Mouse (Mus musculus) CH12.LX (cell line): ENCODE measurements at regions not wholly inside any gene's neighbourhood (a gene's known extent, or its start where the extent isn't known, plus 50 kb on each side); places are given as distances from the start of the nearest gene placed in this dataset.

Experiments
- DNase-seq: peaks from one replicate; pipeline ENCODE4 v3.0.0-alpha.2; 2013; ENCODE audit errors: extremely low read depth
- H3K27ac ChIP-seq: 2 replicates; pipeline ENCODE4 v1.5.1; 2012; ENCODE audit warnings: low read depth, mild to moderate bottlenecking, control low read depth, moderate library complexity; ENCODE audit not compliant: insufficient read depth
- H3K27me3 ChIP-seq: replicated peaks from 2 replicates; pipeline ENCODE3; 2012; ENCODE audit warnings: inconsistent platforms
- H3K36me3 ChIP-seq, 2 experiments: replicated peaks in 1 of 2; 2 replicates each; pipeline versions ENCODE3 to v1.6.1; 2012; ENCODE audit warnings: inconsistent platforms in 1 of 2, low read length in 1 of 2, mild to moderate bottlenecking in 1 of 2, mixed read lengths in 1 of 2, moderate library complexity in 1 of 2; ENCODE audit not compliant: control insufficient read depth in 1 of 2, insufficient read depth in 1 of 2
- H3K4me1 ChIP-seq, 2 experiments: 2 replicates each; pipeline ENCODE4 v1.6.1; 2012; ENCODE audit warnings: inconsistent platforms in 1 of 2, moderate library complexity in 1 of 2; ENCODE audit not compliant: insufficient read depth in 2 of 2, control insufficient read depth in 1 of 2
- H3K4me2 ChIP-seq: 2 replicates; pipeline ENCODE4 v1.6.1; 2012; ENCODE audit warnings: low read depth, mild to moderate bottlenecking, control low read depth; ENCODE audit not compliant: poor library complexity, insufficient read depth, severe bottlenecking
- H3K4me3 ChIP-seq, 3 experiments: fragments of 150-350 bp in 1 of 3; sonication (generic) in 1 of 3; replicated peaks in 1 of 3; 2 replicates each; pipeline versions ENCODE3 to v1.5.1; 2011 to 2012; ENCODE audit warnings: low read depth in 2 of 3, low read length in 2 of 3, mild to moderate bottlenecking in 2 of 3, moderate library complexity in 2 of 3, control low read depth in 1 of 3, improper control_type of control experiment in 1 of 3, inconsistent platforms in 1 of 3, mixed read lengths in 1 of 3; ENCODE audit not compliant: poor library complexity in 1 of 3
- H3K79me2 ChIP-seq: replicated peaks from 2 replicates; pipeline ENCODE4 v1.6.1; 2012; ENCODE audit warnings: mild to moderate bottlenecking, moderate library complexity; ENCODE audit not compliant: control insufficient read depth, poor library complexity, insufficient read depth, severe bottlenecking; ENCODE audit errors: extremely low read depth
- H3K9ac ChIP-seq: 2 replicates; pipeline ENCODE4 v1.6.1; 2012; ENCODE audit warnings: low read depth, mild to moderate bottlenecking, control low read depth, moderate library complexity; ENCODE audit not compliant: insufficient read depth
- H3K9me3 ChIP-seq: replicated peaks from 2 replicates; pipeline ENCODE3; 2012; ENCODE audit warnings: low read length, inconsistent platforms, mixed read lengths
- GABPA ChIP-seq: IDR thresholded peaks from 2 replicates; pipeline ENCODE4 v1.6.1; 2012; ENCODE audit warnings: low read depth, low read length, improper control_type of control experiment, inconsistent platforms; ENCODE audit not compliant: insufficient replicate concordance
- HCFC1 ChIP-seq: IDR thresholded peaks from 2 replicates; pipeline ENCODE4 v1.6.1; 2012; ENCODE audit warnings: low read depth, mild to moderate bottlenecking, inconsistent platforms, low read length, improper control_type of control experiment
- JUND ChIP-seq: conservative IDR thresholded peaks from 2 replicates; pipeline ENCODE4 v1.6.1; 2011; ENCODE audit warnings: low read depth, low read length, improper control_type of control experiment
- MAFK ChIP-seq: IDR thresholded peaks from 2 replicates; pipeline ENCODE4 v1.6.1; 2011; ENCODE audit warnings: low read length, improper control_type of control experiment; ENCODE audit not compliant: insufficient replicate concordance
- MAZ ChIP-seq: IDR thresholded peaks from 2 replicates; pipeline ENCODE4 v1.6.1; 2012; ENCODE audit warnings: low read depth, mild to moderate bottlenecking, inconsistent platforms, low read length, improper control_type of control experiment, moderate library complexity
- MYC ChIP-seq: IDR thresholded peaks from 2 replicates; pipeline ENCODE4 v1.6.1; 2011; ENCODE audit warnings: low read depth, mild to moderate bottlenecking, improper control_type of control experiment, low read length
- NELFE ChIP-seq: IDR thresholded peaks from 2 replicates; pipeline ENCODE4 v1.6.1; 2011; ENCODE audit warnings: low read depth, low read length, improper control_type of control experiment
- POLR2AphosphoS2 ChIP-seq: IDR thresholded peaks from 2 replicates; pipeline ENCODE4 v1.6.1; 2011; ENCODE audit warnings: low read depth, low read length, improper control_type of control experiment
- RAD21 ChIP-seq: IDR thresholded peaks from 2 replicates; pipeline ENCODE4 v1.6.1; 2011; ENCODE audit warnings: low read depth, mild to moderate bottlenecking, low read length, improper control_type of control experiment, moderate library complexity
- SIN3A ChIP-seq: IDR thresholded peaks from 2 replicates; pipeline ENCODE4 v1.6.1; 2012; ENCODE audit warnings: low read length, improper control_type of control experiment, inconsistent platforms
- SMC3 ChIP-seq: IDR thresholded peaks from 2 replicates; pipeline ENCODE4 v1.6.1; 2011; ENCODE audit warnings: low read depth, low read length, improper control_type of control experiment
- TBP ChIP-seq: conservative IDR thresholded peaks from 2 replicates; pipeline ENCODE4 v1.6.1; 2011; ENCODE audit warnings: low read depth, low read length, improper control_type of control experiment
- TCF12 ChIP-seq: IDR thresholded peaks from 2 replicates; pipeline ENCODE4 v1.6.1; 2014; ENCODE audit warnings: low read depth, mild to moderate bottlenecking, inconsistent platforms, low read length, improper control_type of control experiment
- UBTF ChIP-seq: IDR thresholded peaks from 2 replicates; pipeline ENCODE4 v1.6.1; 2012; ENCODE audit warnings: low read depth, mild to moderate bottlenecking, inconsistent platforms, low read length, improper control_type of control experiment, moderate library complexity
- ZMIZ1 ChIP-seq: IDR thresholded peaks from 2 replicates; pipeline ENCODE4 v1.6.1; 2012; ENCODE audit warnings: low read depth, mild to moderate bottlenecking, inconsistent platforms, low read length, improper control_type of control experiment
- dilution Hi-C: fragments of 300-500 bp; cut with MboI; formaldehyde crosslinking; loops from 2 replicates; pipeline ENCODE4 v1.14.3; 2020; ENCODE audit warnings: low sequenced_read_pairs; ENCODE audit not compliant: extremely low pct_unique_long_range_greater_than_20kb, extremely low pct_ligation_motif_present
- in situ Hi-C: fragments of 300-500 bp; cut with MboI; formaldehyde crosslinking; loops from 3 replicates; pipeline ENCODE4 v1.14.3; 2019; ENCODE audit warnings: low sequenced_read_pairs, low pct_ligation_motif_present, low pct_unique_long_range_greater_than_20kb, mixed read lengths

GRCm38 (mm10) chr2:115384414-115385180 lies 196.9 kb upstream of the BC052040 start:
- no peaks in the 10 kb centered on the region for H3K79me2 ChIP-seq
- no peak overlapping the region for H3K4me2 ChIP-seq
- no peaks in the 10 kb centered on the region for H3K4me1 ChIP-seq
- dilution Hi-C loops (no loop called here), in situ Hi-C loops (no loop called here)
- no peak overlapping the region for H3K4me3 ChIP-seq
- H3K9me3 ChIP-seq: no peaks in the 10 kb centered on the region
- H3K9ac ChIP-seq: no peak overlapping the region
- no peak overlapping the region for H3K27ac ChIP-seq
- no peaks in the 10 kb centered on the region for H3K36me3 ChIP-seq
- no peak for DNase-seq
- no peak for TF ChIP-seq JUND
- TF ChIP-seq TCF12: no peak
- no peak for TF ChIP-seq SIN3A
- H3K27me3 ChIP-seq: no peaks in the 10 kb centered on the region

GRCm38 (mm10) chr2:115385207-115386168 lies 196.0 kb upstream of the BC052040 start:
- H3K27me3 ChIP-seq: no peaks in the 10 kb centered on the region
- no peak for TF ChIP-seq MAZ
- no peak for TF ChIP-seq MYC
- no peak for TF ChIP-seq RAD21
- TF ChIP-seq UBTF: no peak
- no peak for TF ChIP-seq SMC3
- no peak for TF ChIP-seq MAFK
- TF ChIP-seq GABPA: no peak
- no peak for TF ChIP-seq HCFC1
- no peak for TF ChIP-seq TBP
- TF ChIP-seq ZMIZ1: no peak
- TF ChIP-seq NELFE: no peak
- no peak for TF ChIP-seq POLR2AphosphoS2
- TF ChIP-seq, all 38 proteins: peak for 0
- dilution Hi-C loops: no loop called here
- Histone ChIP-seq H3K27ac (no peak overlapping the region), H3K9me3 (no peaks in the 10 kb centered on the region), H3K9ac (no peak overlapping the region), H3K79me2 (no peaks in the 10 kb centered on the region), H3K36me3 (no peaks in the 10 kb centered on the region), H3K4me2 (no peak overlapping the region), H3K4me3 (no peak overlapping the region), H3K4me1 (no peaks in the 10 kb centered on the region)
- DNase-seq: no peak
- in situ Hi-C loops: no loop called here
